In the genomic region with DNA sequence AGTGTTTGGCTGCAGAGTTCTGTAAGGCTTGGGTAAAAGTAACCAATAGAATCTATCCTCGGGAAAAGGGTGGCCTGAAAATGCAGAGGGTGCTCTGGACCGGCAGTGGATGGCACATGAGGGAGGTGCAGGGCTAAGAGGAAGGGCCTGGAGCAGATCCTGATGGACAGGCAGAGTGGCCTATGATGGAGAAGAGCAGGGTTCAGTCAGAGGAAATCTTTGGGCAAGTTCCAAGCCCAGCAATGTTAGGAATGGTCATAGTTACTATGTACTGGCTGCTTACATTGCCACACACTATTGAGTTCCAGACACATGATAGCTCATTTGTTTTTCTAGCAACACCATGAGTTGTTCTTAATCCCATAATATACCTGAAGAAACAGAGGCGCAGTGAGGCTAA, we compare ENCODE assay signal across 14 mouse cellular contexts.
DNase-seq lines count a peak whose midpoint lies in the region; ATAC-seq lines count a peak whose summit lies in the region.
"Had no signal": no experiment of that assay in that cellular context is flagged by ENCODE, and none has a peak within 500 bp of the region (broad histone marks: within the 10 kb centered on the region; RNA-seq: fewer than 3 reads in every experiment).

No protein-coding gene starts in this region.

- H3K9ac ChIP-seq in hindbrain, embryonic 13.5 days = no peak overlapping the region
- H3K9ac ChIP-seq: lung, embryonic 15.5 days; neural tube, embryonic 15.5 days had no signal

- no peak overlapping the region for H3K4me2 ChIP-seq in hindbrain, embryonic 13.5 days
- H3K4me2 ChIP-seq: heart, embryonic 13.5 days; lung, embryonic 15.5 days; neural tube, embryonic 15.5 days had no signal

- ATAC-seq in hindbrain, embryonic 13.5 days (ENCODE audit: low FRiP score) = no peak
- ATAC-seq: midbrain, embryonic 16.5 days had no signal

- no peak overlapping the region for H3K27ac ChIP-seq in heart, embryonic 10.5 days
- no peak overlapping the region; the same call in 1 of the 2 replicates for H3K27ac ChIP-seq in hindbrain, embryonic 13.5 days
- H3K27ac ChIP-seq: heart, embryonic 13.5 days; lung, embryonic 15.5 days; neural tube, embryonic 15.5 days had no signal

- peaks cover 37% of the 10 kb centered on the region for H3K4me1 ChIP-seq in heart, embryonic 10.5 days
- peaks cover 65% of the 10 kb centered on the region for H3K4me1 ChIP-seq in hindbrain, embryonic 13.5 days (replicated peaks)

- 78% methylated on average over 3 of the region's 3 CpGs for WGBS in heart, embryonic 10.5 days
- WGBS in hindbrain, embryonic 13.5 days = 89% methylated on average over 3 of the region's 3 CpGs

- H3K4me3 ChIP-seq in heart, embryonic 10.5 days = no peak overlapping the region
- H3K4me3 ChIP-seq in hindbrain, embryonic 13.5 days = no peak overlapping the region
- H3K4me3 ChIP-seq: heart, embryonic 13.5 days; lung, embryonic 15.5 days; neural tube, embryonic 15.5 days had no signal

- H3K36me3 ChIP-seq in heart, embryonic 10.5 days = peaks cover 12% of the 10 kb centered on the region
- peaks cover 24% of the 10 kb centered on the region for H3K36me3 ChIP-seq in hindbrain, embryonic 13.5 days
- H3K36me3 ChIP-seq: neural tube, embryonic 15.5 days had no signal

- peak; percentile 95 for DNase-seq in heart, adult 11 months
- no peak for DNase-seq in heart, embryonic 10.5 days (ENCODE audit: low spot score)
- DNase-seq in 3134 (ENCODE audit: extremely low read depth, insufficient read length, low spot score) (peak; percentile 63), adipocyte (ENCODE audit: low spot score) (peak; percentile 72)
- DNase-seq in kidney, postnatal 36 days = peak; percentile 74 to 78
- no peak for DNase-seq in B cell, adult 2 months
- DNase-seq in thymus, postnatal 14 days = no peak
- DNase-seq: thymus, postnatal 36 days had no signal

- H3K27me3 ChIP-seq in heart, embryonic 10.5 days (ENCODE audit: insufficient read depth, poor library complexity, severe bottlenecking) = peaks cover 86% of the 10 kb centered on the region
- H3K27me3 ChIP-seq in hindbrain, embryonic 13.5 days = no peaks in the 10 kb centered on the region
- H3K27me3 ChIP-seq: CH12.LX; lung, embryonic 15.5 days; neural tube, embryonic 15.5 days had no signal

- no peaks in the 10 kb centered on the region for H3K9me3 ChIP-seq in heart, embryonic 10.5 days
- H3K9me3 ChIP-seq in hindbrain, embryonic 13.5 days = no peaks in the 10 kb centered on the region
- H3K9me3 ChIP-seq: heart, embryonic 13.5 days; lung, embryonic 15.5 days; neural tube, embryonic 15.5 days had no signal

Comparison
In these comparisons a context has a peak if more than half of its experiments do, and no peak if none do; other contexts are left out.
1. DNase-seq: peak in heart, adult 11 months (single experiment), 3134 (single experiment), adipocyte (single experiment) and kidney, postnatal 36 days (2 of 2); none in heart, embryonic 10.5 days (single experiment), B cell, adult 2 months (0 of 2) and thymus, postnatal 14 days (single experiment).